Mouse (Mus musculus) midbrain, embryonic 12.5 days (tissue): Measurements from ENCODE around the gene Zfp971. TPM values are rescaled to one million over a fixed set of nuclear protein-coding genes. Genes with fewer than 3 reads are reported as not detected.
"Not testable (repeated sequence)": the region's sequence is repeated elsewhere in the genome, so short reads cannot be mapped to it uniquely, and the experiment has no call there.

Experiments used
- ATAC-seq: fragments of 200-750 bp; cut with Nextera tagmentation; 2 replicates; pipeline ENCODE4 v1.8.0; 2017; ENCODE audit warnings: low read depth, moderate TSS enrichment, moderate library complexity; ENCODE audit not compliant: low FRiP score
- H3K27ac ChIP-seq: fragments of 300-500 bp; sonication (generic); replicated peaks from 2 replicates; pipeline ENCODE4 v1.5.1; 2016; ENCODE audit warnings: mild to moderate bottlenecking
- H3K27me3 ChIP-seq: fragments of 300-500 bp; sonication (generic); 2 replicates; pipeline ENCODE4 v1.6.1; 2016; ENCODE audit warnings: mild to moderate bottlenecking
- H3K36me3 ChIP-seq: fragments of 300-500 bp; sonication (generic); 2 replicates; pipeline ENCODE4 v1.6.1; 2016
- H3K4me1 ChIP-seq: fragments of 300-500 bp; sonication (generic); 2 replicates; pipeline ENCODE4 v1.6.1; 2016
- H3K4me2 ChIP-seq: fragments of 300-500 bp; sonication (generic); replicated peaks from 2 replicates; pipeline ENCODE4 v1.6.1; 2016; ENCODE audit warnings: mild to moderate bottlenecking, moderate library complexity
- H3K4me3 ChIP-seq: fragments of 300-500 bp; sonication (generic); 2 replicates; pipeline ENCODE4 v1.5.1; 2016; ENCODE audit warnings: mild to moderate bottlenecking
- H3K9ac ChIP-seq: fragments of 300-500 bp; sonication (generic); replicated peaks from 2 replicates; pipeline ENCODE4 v1.6.1; 2016; ENCODE audit warnings: mild to moderate bottlenecking, moderate library complexity
- H3K9me3 ChIP-seq: fragments of 300-500 bp; sonication (generic); 2 replicates; pipeline ENCODE4 v1.6.1; 2016; ENCODE audit warnings: mild to moderate bottlenecking
- WGBS: fragments of 180-500 bp; shearing (Covaris S2); methylation state at CpG from one replicate; pipeline ENCODE4 v1.1.7; 2016; 5-methylcytosine and 5-hydroxymethylcytosine counted together
- polyA plus RNA-seq: library from polyadenylated mRNA; unstranded; fragments of >200 nt; fragmentation: Nextera tagmentation; extraction: Ambion mirVana; gene quantifications from 2 replicates; pipeline ENCODE4 v1.2.1, GENCODE M21; 2016

Gene Zfp971
- polyA plus RNA-seq = 11.2 and 14.1 TPM in 2 replicates

DNA sequence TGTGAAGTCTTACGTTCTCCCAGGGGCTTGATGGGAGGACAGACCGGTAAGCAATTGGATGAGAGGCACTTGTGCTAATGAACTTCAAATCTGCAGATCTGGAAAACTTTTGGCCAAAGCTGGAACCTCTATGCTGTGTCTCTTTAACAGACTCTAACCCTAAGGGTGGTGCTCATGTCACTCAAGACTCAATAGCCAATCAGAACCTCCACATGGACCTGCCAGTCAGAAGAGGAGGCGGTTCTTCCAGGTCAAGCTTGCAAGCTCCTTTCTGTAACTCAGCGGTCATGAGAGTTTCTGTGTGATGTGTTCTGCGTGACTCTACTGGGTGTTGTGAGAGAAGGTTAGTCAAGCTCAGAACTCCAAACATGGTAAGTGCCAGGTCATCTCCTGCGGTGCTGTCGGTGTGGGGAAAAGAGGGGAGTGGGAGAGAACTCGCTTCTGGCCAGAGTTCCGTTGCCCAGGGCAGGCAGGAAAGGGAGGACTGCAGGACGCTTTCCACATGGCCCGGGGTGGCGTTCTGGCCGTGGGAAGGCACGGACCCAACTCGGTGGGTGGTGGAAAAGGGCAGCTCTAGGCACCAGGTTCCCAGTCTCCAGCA, at the start of gene Zfp971:
Gene Zfp971 (plus strand): TSS at position 274 of the 601 bp plus-strand sequence.
- not testable (repeated sequence) for H3K36me3 ChIP-seq, H3K27me3 ChIP-seq, H3K4me1 ChIP-seq, H3K9me3 ChIP-seq, H3K27ac ChIP-seq, ATAC-seq
- H3K9ac ChIP-seq = peak within 1 kb of the TSS; percentile 62
- H3K4me3 ChIP-seq = peak within 1 kb of the TSS; percentile 62
- peak within 1 kb of the TSS; percentile 57 for H3K4me2 ChIP-seq
- WGBS = 1% methylated on average over 14 of the region's 15 CpGs

DNA sequence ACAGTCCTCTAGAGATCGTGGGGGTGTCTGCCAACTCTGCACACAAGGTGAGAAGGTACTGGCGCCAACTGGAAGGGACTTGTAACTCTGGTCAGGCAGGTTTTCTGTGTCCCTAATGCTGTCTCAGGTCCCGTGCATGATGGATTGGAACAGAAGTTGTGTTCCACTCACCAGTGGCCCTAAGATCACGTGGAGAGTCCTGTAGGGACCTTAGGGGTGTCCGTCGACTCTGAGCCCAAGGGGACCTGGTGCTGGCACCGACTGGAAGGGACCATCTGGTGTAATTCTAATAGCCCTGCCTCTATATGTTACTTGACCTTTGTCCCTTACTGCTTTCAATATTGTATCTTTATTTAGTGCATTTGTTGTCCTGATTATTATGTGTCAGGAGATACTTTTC, 48.3 kb upstream of the Zfp971 start:
- H3K36me3 ChIP-seq, H3K4me2 ChIP-seq, H3K27me3 ChIP-seq, H3K4me1 ChIP-seq, H3K9me3 ChIP-seq, H3K4me3 ChIP-seq, H3K27ac ChIP-seq, ATAC-seq, H3K9ac ChIP-seq: not testable (repeated sequence)
- WGBS = 85% methylated on average over 7 of the region's 7 CpGs

DNA sequence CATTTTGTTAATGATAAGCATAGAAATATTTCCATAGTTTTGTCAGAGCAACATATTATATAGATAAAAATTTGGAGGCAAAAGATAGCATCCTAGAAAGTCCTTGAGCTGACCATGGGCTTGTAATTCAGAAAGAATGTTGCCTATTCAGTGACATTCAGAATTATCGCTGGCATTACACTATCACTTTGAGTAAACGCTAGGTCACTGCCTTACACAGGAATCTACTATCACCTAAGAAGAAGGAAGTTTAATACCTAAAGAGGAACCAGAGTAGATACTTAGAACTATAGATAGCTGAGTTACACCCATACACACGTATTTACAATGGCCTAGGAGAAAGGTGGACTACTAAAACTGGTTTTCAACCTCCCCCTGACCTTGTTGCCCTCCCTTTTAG, 3.6 kb upstream of the Zfp971 start:
- H3K27ac ChIP-seq, H3K9me3 ChIP-seq, H3K9ac ChIP-seq, H3K4me2 ChIP-seq, H3K36me3 ChIP-seq, ATAC-seq, H3K4me3 ChIP-seq, H3K27me3 ChIP-seq, H3K4me1 ChIP-seq: not testable (repeated sequence)
- 87% methylated on average over 3 of the region's 3 CpGs for WGBS

DNA sequence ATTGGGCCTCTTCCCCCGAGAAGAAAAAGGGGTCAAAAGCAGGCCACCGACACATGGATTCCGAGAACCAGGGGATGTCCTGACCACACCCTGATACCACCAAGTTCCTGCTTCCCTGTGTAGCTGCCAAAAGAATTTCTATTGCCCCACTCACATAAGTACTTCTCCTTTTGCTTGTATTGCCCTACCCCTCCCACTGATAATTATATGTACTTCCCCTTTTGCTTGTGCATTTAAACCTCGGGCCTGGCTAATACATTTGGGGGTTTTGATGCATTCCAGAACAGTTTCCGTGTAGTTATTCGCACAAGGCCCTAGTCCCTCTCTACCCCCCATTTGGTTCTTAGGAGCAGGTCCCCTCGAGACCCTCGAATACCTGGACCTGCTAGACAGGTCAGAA, 2.3 kb upstream of the Zfp971 start:
- not testable (repeated sequence) for H3K9ac ChIP-seq, H3K27ac ChIP-seq, H3K36me3 ChIP-seq, H3K27me3 ChIP-seq, H3K9me3 ChIP-seq, H3K4me2 ChIP-seq, H3K4me1 ChIP-seq, H3K4me3 ChIP-seq, ATAC-seq
- 90% methylated on average over 8 of the region's 8 CpGs for WGBS

DNA sequence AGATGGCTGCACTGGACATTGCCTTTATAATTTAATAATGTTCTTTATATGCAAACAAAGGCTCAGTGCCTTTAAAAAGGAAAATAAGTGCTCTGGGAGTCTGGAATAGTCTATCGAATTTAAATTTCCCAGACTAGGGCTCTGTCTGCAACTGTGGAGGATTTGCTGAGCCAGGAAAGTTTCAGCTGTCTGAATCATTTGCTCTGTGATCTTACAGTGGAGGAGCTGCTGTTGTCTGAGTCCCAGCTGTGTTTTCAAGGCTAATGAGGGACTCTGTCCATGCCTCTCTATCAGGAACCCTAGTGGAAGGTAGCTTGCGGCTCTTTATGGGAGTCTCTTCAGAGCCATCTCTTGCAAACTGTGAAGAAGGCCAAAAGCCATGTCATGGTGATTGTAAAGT, 777 bp downstream of the Zfp971 start:
- not testable (repeated sequence) for H3K27me3 ChIP-seq, ATAC-seq, H3K9me3 ChIP-seq, H3K36me3 ChIP-seq, H3K27ac ChIP-seq, H3K4me1 ChIP-seq
- peak overlapping the region; percentile 62 for H3K4me3 ChIP-seq
- peak overlapping the region; percentile 62; the same call in 1 of the 2 replicates for H3K9ac ChIP-seq
- peak overlapping the region; percentile 57 for H3K4me2 ChIP-seq
- WGBS = 21% methylated on average over 2 of the region's 2 CpGs

DNA sequence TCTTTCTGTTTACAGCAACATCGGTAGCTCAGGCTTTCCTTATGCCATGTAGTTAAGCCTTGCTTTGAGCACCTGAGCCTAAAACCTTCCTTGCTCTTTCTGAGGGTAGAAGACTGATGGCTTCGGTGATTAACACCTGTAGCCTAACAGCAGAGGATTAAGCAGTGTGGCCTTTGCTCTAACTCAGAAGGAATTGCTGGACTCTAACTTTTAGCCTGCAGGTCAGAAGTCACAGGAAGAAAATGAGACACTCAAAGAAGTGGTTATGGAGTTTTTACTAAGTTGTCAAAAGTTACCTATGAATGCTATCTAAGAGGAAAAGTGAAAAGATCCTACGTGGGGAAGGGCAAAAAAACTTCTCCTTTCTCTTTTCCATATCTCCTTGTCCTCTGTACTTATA, 4.5 kb downstream of the Zfp971 start:
- 92% methylated on average over 3 of the region's 3 CpGs for WGBS
- not testable (repeated sequence) for ATAC-seq

DNA sequence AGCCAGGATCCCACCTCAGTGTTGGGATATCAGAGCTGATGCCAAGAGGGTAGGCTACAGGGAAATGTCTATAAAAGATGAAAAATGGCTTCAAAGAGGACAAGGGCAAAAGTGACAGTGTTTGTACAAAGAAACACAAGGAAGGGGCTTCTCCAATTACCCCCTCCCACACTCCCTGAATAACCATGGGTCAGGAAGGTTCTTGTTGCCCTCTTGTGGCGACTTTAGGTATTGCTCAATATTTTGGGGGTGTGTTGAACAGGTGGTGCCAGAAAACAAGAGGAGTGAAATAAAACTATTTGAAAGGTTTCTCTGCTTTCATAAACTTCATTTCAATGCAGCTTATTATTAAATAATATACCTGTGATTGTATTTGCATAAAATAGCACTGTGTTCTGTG, 35.1 kb downstream of the Zfp971 start:
- peaks cover 8% of the 10 kb centered on the region for H3K36me3 ChIP-seq
- no peak overlapping the region for H3K4me3 ChIP-seq
- no peak overlapping the region for H3K9ac ChIP-seq
- H3K27me3 ChIP-seq = no peaks in the 10 kb centered on the region
- H3K4me2 ChIP-seq = no peak overlapping the region
- no peak overlapping the region for H3K27ac ChIP-seq
- ATAC-seq = no peak
- H3K9me3 ChIP-seq = no peaks in the 10 kb centered on the region
- 10% methylated on average over 1 of the region's 1 CpGs for WGBS
- H3K4me1 ChIP-seq = no peaks in the 10 kb centered on the region

More for the DNA sequence above, 4.5 kb downstream of the Zfp971 start:
- H3K27me3 ChIP-seq, H3K9me3 ChIP-seq, H3K27ac ChIP-seq, H3K9ac ChIP-seq, H3K36me3 ChIP-seq, H3K4me2 ChIP-seq, H3K4me3 ChIP-seq, H3K4me1 ChIP-seq: not testable (repeated sequence)

DNA sequence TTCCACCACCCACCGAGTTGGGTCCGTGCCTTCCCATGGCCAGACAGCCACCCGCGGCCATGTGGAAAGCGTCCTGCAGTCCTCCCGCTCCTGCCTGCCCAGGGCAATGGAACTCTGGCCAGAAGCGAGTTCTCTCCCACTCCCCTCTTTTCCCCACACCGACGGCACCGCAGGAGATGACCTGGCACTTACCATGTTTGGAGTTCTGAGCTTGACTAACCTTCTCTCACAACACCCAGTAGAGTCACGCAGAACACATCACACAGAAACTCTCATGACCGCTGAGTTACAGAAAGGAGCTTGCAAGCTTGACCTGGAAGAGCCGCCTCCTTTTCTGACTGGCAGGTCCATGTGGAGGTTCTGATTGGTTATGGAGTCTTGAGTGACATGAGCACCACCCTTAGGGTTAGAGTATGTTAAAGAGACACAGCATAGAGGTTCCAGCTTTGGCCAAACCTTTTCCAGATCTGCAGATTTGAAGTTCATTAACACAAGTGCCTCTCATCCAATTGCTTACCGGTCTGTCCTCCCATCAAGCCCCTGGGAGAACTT, 55.2 kb downstream of the Zfp971 start, which contains the start of gene Zfp931:
Gene Zfp931 (minus strand): TSS at position 311 of the 552 bp plus-strand sequence.
- H3K9me3 ChIP-seq, H3K27ac ChIP-seq, H3K36me3 ChIP-seq, H3K4me1 ChIP-seq, H3K27me3 ChIP-seq, ATAC-seq: not testable (repeated sequence)
- peak within 1 kb of the TSS; percentile 54 for H3K4me2 ChIP-seq
- H3K9ac ChIP-seq = 0 out of 2 replicates have a peak within 1 kb of the TSS, but pooled peaks have one; percentile 15
- H3K4me3 ChIP-seq = peak within 1 kb of the TSS; percentile 47
- 2% methylated on average over 9 of the region's 14 CpGs for WGBS

Other genes starting within 250 kb of the Zfp971 start
- gene Gm14325, start 182.9 kb upstream of the Zfp971 start, polyA plus RNA-seq = 38.9 and 39.1 TPM in 2 replicates
- 1.7 and 2.3 TPM in 2 replicates for gene Gm14327, start 126.2 kb upstream of the Zfp971 start, polyA plus RNA-seq
- gene Zfp972, start 97.7 kb upstream of the Zfp971 start, polyA plus RNA-seq = 0.82 TPM in 1 of 2 replicates, not detected in the other
- 14.4 and 15.8 TPM in 2 replicates for gene Gm14326, start 66.0 kb upstream of the Zfp971 start, polyA plus RNA-seq
- 13.7 and 13.8 TPM in 2 replicates for gene Zfp931, start 55.2 kb downstream of the Zfp971 start, polyA plus RNA-seq
- 19.1 and 20.0 TPM in 2 replicates for gene Phactr3, start 95.7 kb downstream of the Zfp971 start, polyA plus RNA-seq